Mouse (Mus musculus) lung, adult 2 months (tissue): ENCODE measurements at regions not wholly inside any gene's neighbourhood (a gene's known extent, or its start where the extent isn't known, plus 50 kb on each side); places are given as distances from the start of the nearest gene placed in this dataset.
"Not testable (repeated sequence)": the region's sequence is repeated elsewhere in the genome, so short reads cannot be mapped to it uniquely, and the experiment has no call there.

Experiments
- DNase-seq: peaks from one replicate; pipeline ENCODE4 v3.0.0; 2022
- H3K4me1 ChIP-seq: fragments of 200-500 bp; 2 replicates; pipeline ENCODE4 v1.6.1; 2011; ENCODE audit warnings: low read length; ENCODE audit not compliant: control insufficient read depth, insufficient read depth
- H3K4me3 ChIP-seq: fragments of 200-500 bp; replicated peaks from 2 replicates; pipeline ENCODE3; 2011; ENCODE audit warnings: low read depth, mild to moderate bottlenecking, control low read depth, low read length; ENCODE audit errors: extremely low read depth
- CTCF ChIP-seq: fragments of 200-500 bp; IDR thresholded peaks from 2 replicates; pipeline ENCODE4 v1.5.1; 2011; ENCODE audit warnings: mild to moderate bottlenecking, low read length, control low read depth; ENCODE audit not compliant: insufficient read depth
- POLR2A ChIP-seq: fragments of 200-500 bp; IDR thresholded peaks from 2 replicates; pipeline ENCODE4 v1.6.1; 2011; ENCODE audit warnings: low read depth, mild to moderate bottlenecking, control low read depth, low read length, borderline replicate concordance; ENCODE audit errors: extremely low read depth
- WGBS: fragments of 180-500 bp; shearing (Covaris S2); methylation state at CpG from one replicate; pipeline ENCODE4 v1.1.7; 2018; 5-methylcytosine and 5-hydroxymethylcytosine counted together

GRCm38 (mm10) chr12:48387724-48388123 is 994.7 kb upstream of the Foxg1 start:
- WGBS, result 41% methylated on average over 4 of the region's 4 CpGs
- TF ChIP-seq CTCF (no peak), POLR2A (no peak)
- no peak for DNase-seq
- Histone ChIP-seq H3K4me3 (no peak overlapping the region), H3K4me1 (no peaks in the 10 kb centered on the region)

GRCm38 (mm10) chr12:48388192-48388812 is 994.2 kb upstream of the Foxg1 start:
- no peak overlapping the region for H3K4me3 ChIP-seq
- TF ChIP-seq CTCF, result no peak
- TF ChIP-seq POLR2A, result no peak
- WGBS, result 78% methylated on average over 5 of the region's 5 CpGs
- no peak for DNase-seq
- no peaks in the 10 kb centered on the region for H3K4me1 ChIP-seq

GRCm38 (mm10) chr12:48391008-48391407 is 991.5 kb upstream of the Foxg1 start:
- no peak for DNase-seq
- no peak for TF ChIP-seq POLR2A
- no peak for TF ChIP-seq CTCF
- 55% methylated on average over 4 of the region's 4 CpGs for WGBS
- Histone ChIP-seq H3K4me1 (no peaks in the 10 kb centered on the region), H3K4me3 (no peak overlapping the region)

- Histone ChIP-seq H3K4me3 (no peak overlapping the region), H3K4me1 (no peaks in the 10 kb centered on the region)
- DNase-seq, result no peak
- TF ChIP-seq CTCF (no peak), POLR2A (no peak)
- 57% methylated on average over 4 of the region's 4 CpGs for WGBS
These were observed 943.0 kb upstream of the Foxg1 start for GRCm38 (mm10) chr12:48439333-48440046.

GRCm38 (mm10) chr12:48448719-48449118 is 933.7 kb upstream of the Foxg1 start:
- H3K4me1 ChIP-seq, H3K4me3 ChIP-seq, DNase-seq: not testable (repeated sequence)
- WGBS, result 55% methylated on average over 3 of the region's 3 CpGs

- TF ChIP-seq CTCF (no peak), POLR2A (no peak)
- WGBS, result 48% methylated on average over 2 of the region's 2 CpGs
- H3K4me3 ChIP-seq, result no peak overlapping the region
- DNase-seq, result no peak
- no peaks in the 10 kb centered on the region for H3K4me1 ChIP-seq
These were observed 920.1 kb upstream of the Foxg1 start for GRCm38 (mm10) chr12:48462392-48462791.

GRCm38 (mm10) chr12:48500735-48501134 is 881.7 kb upstream of the Foxg1 start:
- TF ChIP-seq POLR2A (no peak), CTCF (no peak)
- no peaks in the 10 kb centered on the region for H3K4me1 ChIP-seq
- 39% methylated on average over 3 of the region's 3 CpGs for WGBS
- H3K4me3 ChIP-seq, result no peak overlapping the region
- no peak for DNase-seq

- H3K4me3 ChIP-seq, result no peak overlapping the region
- no peaks in the 10 kb centered on the region for H3K4me1 ChIP-seq
- WGBS, result 81% methylated on average over 3 of the region's 3 CpGs
- TF ChIP-seq CTCF (no peak), POLR2A (no peak)
- DNase-seq, result no peak
These were observed 870.9 kb upstream of the Foxg1 start for GRCm38 (mm10) chr12:48511594-48511993.

- DNase-seq, result no peak
- Histone ChIP-seq H3K4me1 (no peaks in the 10 kb centered on the region), H3K4me3 (no peak overlapping the region)
- no peak for TF ChIP-seq POLR2A
- TF ChIP-seq CTCF, result no peak
- 58% methylated on average over 3 of the region's 3 CpGs for WGBS
These were observed 870.2 kb upstream of the Foxg1 start for GRCm38 (mm10) chr12:48512259-48512658.

- no peak for DNase-seq
- 75% methylated on average over 3 of the region's 3 CpGs for WGBS
- TF ChIP-seq POLR2A (no peak), CTCF (no peak)
- H3K4me3 ChIP-seq, result no peak overlapping the region
- H3K4me1 ChIP-seq, result no peaks in the 10 kb centered on the region
These were observed 860.5 kb upstream of the Foxg1 start for GRCm38 (mm10) chr12:48521996-48522395.

GRCm38 (mm10) chr12:48559690-48560089 is 822.8 kb upstream of the Foxg1 start:
- DNase-seq, result peak; percentile 5
- WGBS, result 72% methylated on average over 20 of the region's 20 CpGs
- not testable (repeated sequence) for H3K4me1 ChIP-seq, H3K4me3 ChIP-seq
